Mouse (Mus musculus): ENCODE data around the gene Kif2a. TPM values are rescaled to one million over a fixed set of nuclear protein-coding genes. Genes with fewer than 3 reads are reported as not detected.

Gene Kif2a
- total and polyA plus RNA-seq, 3 experiments = 16.3 to 85.5 (median 21.1) TPM

Other genes starting within 250 kb of the Kif2a start
- gene Ipo11, start 85.2 kb downstream of the Kif2a start, total RNA-seq (2012; rRNA removed) = 41.2 and 47.8 TPM in 2 replicates
- 91.5 and 102 TPM in 2 replicates for gene Ipo11, start 85.2 kb downstream of the Kif2a start, total RNA-seq (2014; rRNA removed)
- gene Ipo11, start 85.2 kb downstream of the Kif2a start, polyA plus RNA-seq (2012; ENCODE audit: insufficient read length, low read depth) = 47.5 and 52.4 TPM in 2 replicates
- 25.9 and 36.8 TPM in 2 replicates for gene Dimt1, start 75.0 kb downstream of the Kif2a start, total RNA-seq (2012; rRNA removed)
- 49.4 and 51.6 TPM in 2 replicates for gene Dimt1, start 75.0 kb downstream of the Kif2a start, total RNA-seq (2014; rRNA removed)
- gene Dimt1, start 75.0 kb downstream of the Kif2a start, polyA plus RNA-seq (2012; ENCODE audit: insufficient read length, low read depth) = 53.8 and 66.4 TPM in 2 replicates

Data from CH12.LX (cell line).